Mouse (Mus musculus) cerebellum, adult 2 months (tissue): ENCODE measurements at regions not wholly inside any gene's neighbourhood (a gene's known extent, or its start where the extent isn't known, plus 50 kb on each side); places are given as distances from the start of the nearest gene placed in this dataset.

ENCODE experiments used
- CTCF ChIP-seq: fragments of 200-500 bp; IDR thresholded peaks from 2 replicates; pipeline ENCODE4 v1.5.1; 2011; ENCODE audit warnings: low read depth, mild to moderate bottlenecking, control low read depth, low read length, moderate library complexity, borderline replicate concordance; ENCODE audit not compliant: insufficient read depth
- POLR2A ChIP-seq: fragments of 200-500 bp; IDR thresholded peaks from 2 replicates; pipeline ENCODE4 v1.6.1; 2011; ENCODE audit warnings: low read length, control low read depth, borderline replicate concordance; ENCODE audit not compliant: insufficient read depth

- TF ChIP-seq CTCF (no peak), POLR2A (no peak)
Measured at GRCm38 (mm10) chr7:83474471-83474870, 110.3 kb upstream of the Tmc3 start.
